Mouse (Mus musculus) frontal cortex, postnatal 14 days (tissue): ENCODE measurements at regions not wholly inside any gene's neighbourhood (a gene's known extent, or its start where the extent isn't known, plus 50 kb on each side); places are given as distances from the start of the nearest gene placed in this dataset.

Source experiments
- DNase-seq, 2 experiments: peaks; one replicate each; pipeline ENCODE4 v3.0.0; 2022; ENCODE audit warnings: low spot score in 2 of 2

- DNase-seq = no peak
Observed at GRCm38 (mm10) chr15:62644296-62644695, 1200.7 kb downstream of the Gsdmc2 start.

GRCm38 (mm10) chr15:62641051-62641710 lies 1203.8 kb downstream of the Gsdmc2 start:
- DNase-seq = no peak

GRCm38 (mm10) chr15:62625406-62625805 lies 1219.6 kb downstream of the Gsdmc2 start:
- DNase-seq = no peak

GRCm38 (mm10) chr15:62616042-62616441 lies 1228.9 kb downstream of the Gsdmc2 start:
- DNase-seq = no peak

GRCm38 (mm10) chr15:62596735-62597134 lies 1248.2 kb downstream of the Gsdmc2 start:
- no peak for DNase-seq

GRCm38 (mm10) chr15:62588580-62588979 lies 1256.4 kb downstream of the Gsdmc2 start:
- no peak for DNase-seq

- DNase-seq = no peak
Observed at GRCm38 (mm10) chr15:62578788-62579187, 1266.2 kb downstream of the Gsdmc2 start.

GRCm38 (mm10) chr15:62575791-62576190 lies 1269.2 kb downstream of the Gsdmc2 start:
- DNase-seq = no peak

- peak in 1 of 2 experiments; percentile 10 for DNase-seq
Observed at GRCm38 (mm10) chr15:62571803-62572202, 1273.2 kb downstream of the Gsdmc2 start.

- no peak for DNase-seq
Observed at GRCm38 (mm10) chr15:62568788-62569713, 1275.9 kb downstream of the Gsdmc2 start.

GRCm38 (mm10) chr15:62567431-62567830 lies 1277.5 kb downstream of the Gsdmc2 start:
- no peak for DNase-seq

- no peak for DNase-seq
Observed at GRCm38 (mm10) chr15:62566106-62566511, 1278.9 kb downstream of the Gsdmc2 start.

GRCm38 (mm10) chr15:62533233-62533632 lies 1311.7 kb downstream of the Gsdmc2 start:
- no peak for DNase-seq

GRCm38 (mm10) chr15:62528975-62529374 lies 1316.0 kb downstream of the Gsdmc2 start:
- no peak for DNase-seq

- DNase-seq = no peak
Observed at GRCm38 (mm10) chr15:62524628-62525027, 1320.3 kb downstream of the Gsdmc2 start.

- DNase-seq = no peak
Observed at GRCm38 (mm10) chr15:62524135-62524534, 1320.8 kb downstream of the Gsdmc2 start.

- DNase-seq = no peak
Observed at GRCm38 (mm10) chr15:62513462-62513861, 1331.5 kb downstream of the Gsdmc2 start.

GRCm38 (mm10) chr15:62511461-62511860 lies 1333.5 kb downstream of the Gsdmc2 start:
- DNase-seq = no peak

- DNase-seq = no peak
Observed at GRCm38 (mm10) chr15:62503866-62504265, 1341.1 kb downstream of the Gsdmc2 start.

- DNase-seq = no peak
Observed at GRCm38 (mm10) chr15:62500966-62501365, 1344.0 kb downstream of the Gsdmc2 start.

- no peak for DNase-seq
Observed at GRCm38 (mm10) chr15:62500522-62500921, 1344.5 kb downstream of the Gsdmc2 start.

- no peak for DNase-seq
Observed at GRCm38 (mm10) chr15:62496193-62496592, 1348.8 kb downstream of the Gsdmc2 start.

GRCm38 (mm10) chr15:62492350-62492749 lies 1352.6 kb downstream of the Gsdmc2 start:
- no peak for DNase-seq
